Comparison of ENCODE assay signal across 1 mouse cellular context in the genomic region with DNA sequence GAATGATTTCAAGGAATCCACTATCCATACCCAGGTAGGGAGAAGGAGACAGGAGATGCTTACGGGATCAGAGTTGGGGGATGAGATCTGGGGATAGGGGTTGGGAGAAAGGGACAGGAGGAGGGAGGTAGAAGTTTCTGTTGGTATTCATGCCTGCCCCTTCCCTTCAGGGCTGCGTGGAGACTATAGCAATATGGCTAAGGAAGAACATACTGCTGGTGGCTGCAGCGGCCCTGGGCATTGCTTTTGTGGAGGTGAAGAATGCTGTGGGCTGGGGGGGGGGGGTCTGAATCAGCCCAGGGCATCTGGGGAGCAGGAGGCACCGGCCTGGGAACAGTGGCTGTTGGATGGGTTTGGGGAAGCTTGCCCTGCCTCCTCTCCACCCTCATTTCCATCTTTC.
TF ChIP-seq lines count a peak whose summit lies in the region.

No protein-coding gene starts in this region.

TF ChIP-seq in C2C12, 6 proteins besides CTCF, POLR2A, EP300 and RAD21:
- TF ChIP-seq FOSL1 (IDR thresholded peaks at IDR 0.05; ENCODE audit: insufficient read depth, low read length, poor library complexity, severe bottlenecking) (no peak), MAX (IDR thresholded peaks at IDR 0.05) (no peak), CEBPB (IDR thresholded peaks at IDR 0.05; ENCODE audit: low read depth) (no peak), MYOD1 (IDR thresholded peaks at IDR 0.05; ENCODE audit: control insufficient read depth, insufficient read length, low read depth) (no peak)
